Mouse (Mus musculus): ENCODE data around the gene BC067074.
"Not testable (repeated sequence)": the region's sequence is repeated elsewhere in the genome, so short reads cannot be mapped to it uniquely, and the experiment has no call there.

The BC067074 gene

DNA sequence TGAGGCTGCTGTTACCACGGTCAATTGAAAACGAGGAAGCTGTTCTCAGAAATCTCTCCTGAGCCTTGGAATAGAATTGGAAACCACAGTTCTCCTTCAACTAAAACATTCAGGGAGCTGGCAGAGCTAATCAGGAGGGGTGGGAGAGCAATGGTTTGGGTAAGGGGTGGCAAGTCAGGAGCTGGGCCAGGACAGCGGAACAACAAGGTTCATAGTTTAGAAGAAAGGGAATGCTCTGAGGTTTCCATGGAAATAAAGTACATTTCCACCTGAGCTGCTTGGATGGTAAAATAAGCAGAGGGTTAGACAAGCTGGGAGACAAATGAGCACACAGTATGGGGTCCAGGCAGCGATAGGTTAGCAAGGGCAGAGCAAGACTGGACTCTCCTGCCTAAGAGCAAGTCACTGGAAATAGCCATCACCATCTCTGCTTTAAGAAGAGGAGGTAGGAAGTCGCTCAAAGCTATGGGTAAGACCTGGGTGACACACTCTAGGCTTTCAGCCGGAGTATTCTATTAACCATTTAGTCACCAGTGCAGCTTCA lies 86.9 kb downstream of the BC067074 start:
- DNase-seq: no peak

DNA sequence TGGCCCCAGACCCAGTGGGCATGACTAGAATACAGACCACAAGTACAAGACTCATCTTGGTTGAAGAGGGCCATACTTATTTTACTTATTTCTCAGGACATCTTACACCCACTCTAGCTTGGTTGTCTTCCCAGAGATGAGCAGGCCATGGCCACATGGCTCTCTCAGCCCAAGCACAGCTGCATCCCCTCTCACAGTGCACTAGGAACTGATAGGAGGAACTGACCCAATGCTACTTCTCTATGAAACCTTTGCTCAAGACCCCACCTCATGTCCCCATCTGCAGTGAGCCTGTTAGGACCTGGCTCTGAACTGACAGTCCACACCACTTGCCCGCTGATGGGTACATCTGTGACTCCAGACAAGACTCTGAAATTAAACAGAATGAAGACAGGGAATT lies 88.8 kb downstream of the BC067074 start:
- no peak for DNase-seq

DNA sequence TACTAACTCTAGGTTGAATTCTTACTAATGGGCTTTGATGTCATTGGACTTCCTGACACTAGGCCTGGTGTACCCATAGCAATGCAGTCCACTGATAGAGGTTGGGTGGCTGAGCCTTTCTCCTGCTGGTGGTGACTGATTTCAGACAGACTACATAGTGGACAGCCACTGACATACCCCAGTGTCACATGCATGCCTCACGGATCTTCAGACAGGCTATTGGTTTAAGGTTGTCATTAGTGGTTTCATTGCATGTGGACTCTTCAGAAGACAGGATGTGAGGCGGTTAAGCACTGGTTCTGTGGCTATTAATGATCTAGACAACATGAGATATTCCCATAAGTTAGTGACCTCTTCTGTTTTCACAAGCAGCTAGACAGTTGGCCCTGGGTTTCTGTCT lies 89.2 kb downstream of the BC067074 start:
- DNase-seq: no peak

DNA sequence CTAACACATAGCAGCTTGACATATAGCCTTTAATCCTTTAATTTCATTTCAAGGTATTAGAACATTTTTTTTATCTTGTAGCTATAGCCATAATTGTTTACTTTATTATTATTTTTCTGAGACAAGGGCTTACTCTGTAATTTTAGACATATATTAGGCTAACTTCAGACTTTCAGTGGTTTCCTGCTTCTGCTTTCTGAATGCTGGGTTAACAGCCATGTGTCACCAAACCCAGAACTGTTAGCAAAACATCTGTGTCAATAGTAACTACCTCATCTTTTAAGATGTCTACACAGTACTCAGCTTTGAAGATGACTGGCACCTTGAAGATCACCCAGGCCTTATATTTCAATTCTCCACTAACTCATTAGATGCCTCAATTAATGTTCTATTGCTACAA lies 89.8 kb downstream of the BC067074 start:
- DNase-seq: not testable (repeated sequence)

DNA sequence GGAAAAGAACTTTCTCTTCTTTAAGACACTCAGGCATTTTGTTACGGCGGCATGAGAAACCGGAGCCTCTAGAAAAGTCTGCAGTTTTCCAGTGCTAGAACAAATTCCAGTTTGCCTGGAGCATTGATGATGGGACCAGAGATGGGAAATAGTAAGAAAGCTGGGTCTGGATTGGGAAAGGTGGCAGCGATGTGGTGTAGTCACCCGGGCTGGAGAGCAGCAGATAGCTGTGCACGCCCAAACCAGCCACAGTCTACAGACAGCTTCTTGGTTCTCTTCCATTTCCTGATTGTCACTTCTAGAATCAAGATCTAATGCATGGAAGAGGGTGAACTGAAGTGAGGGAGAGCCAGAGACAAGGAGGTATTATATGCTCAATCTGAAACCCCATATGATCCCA lies 100.4 kb downstream of the BC067074 start:
- DNase-seq: no peak

DNA sequence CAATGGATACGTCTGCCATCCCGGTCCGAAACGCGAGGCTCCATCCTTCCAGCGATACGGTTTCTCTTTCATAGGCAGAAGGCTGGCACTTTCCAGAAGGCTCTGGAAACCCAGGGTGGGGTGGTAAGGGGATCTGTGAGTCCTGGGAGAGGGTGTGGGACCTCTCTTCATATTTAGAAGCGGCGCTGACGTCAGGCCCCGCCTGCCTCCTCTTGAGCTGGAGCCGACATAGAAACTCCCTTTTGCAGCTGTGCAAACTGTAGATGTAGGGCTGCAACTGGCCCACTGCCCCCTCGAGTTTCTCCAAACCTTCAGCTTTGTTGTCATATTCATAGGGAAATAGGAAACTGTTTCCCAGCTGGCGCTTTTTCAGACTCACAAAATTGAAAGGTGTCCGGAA lies 101.6 kb downstream of the BC067074 start:
- DNase-seq: no peak

GRCm38 (mm10) chr13:113397006-113397520 lies 104.1 kb downstream of the BC067074 start:
- no peak for DNase-seq

DNA sequence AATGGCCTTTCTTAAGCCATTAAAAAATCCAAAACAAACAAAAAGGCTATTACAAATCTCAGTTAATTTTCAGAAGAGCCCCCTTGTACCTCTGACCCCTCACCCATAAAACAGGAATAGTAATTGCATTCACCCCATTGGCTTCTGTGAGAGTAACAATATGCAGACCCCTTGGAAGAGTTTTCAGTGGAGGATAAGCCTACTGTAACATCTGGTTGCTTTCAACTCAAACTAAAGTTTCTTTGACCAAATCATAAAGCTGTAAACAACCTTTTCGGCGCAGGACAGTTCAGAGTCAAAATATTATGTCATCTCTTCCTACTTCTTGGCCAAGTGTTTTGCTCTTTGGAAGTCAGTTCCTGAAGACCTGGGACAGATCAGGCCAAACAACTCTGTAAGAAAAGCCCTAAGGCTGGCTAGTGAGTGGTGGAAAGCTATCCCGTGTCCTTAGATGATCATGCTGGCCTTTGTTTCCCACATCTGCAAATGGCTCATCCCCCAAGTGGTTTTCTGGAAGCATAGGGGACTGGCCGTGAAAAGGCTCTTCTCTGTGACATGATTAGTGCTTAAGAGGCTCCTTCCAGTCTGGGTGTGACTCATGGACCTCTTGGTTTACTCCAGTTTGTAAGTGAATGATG lies 108.5 kb downstream of the BC067074 start:
- no peak for DNase-seq

GRCm38 (mm10) chr13:113403706-113404105 lies 110.7 kb downstream of the BC067074 start:
- DNase-seq: no peak

- no peak for DNase-seq
These were observed 111.2 kb downstream of the BC067074 start for GRCm38 (mm10) chr13:113404172-113404571.

- DNase-seq: no peak
These were observed 117.0 kb downstream of the BC067074 start for GRCm38 (mm10) chr13:113409941-113410340.

DNA sequence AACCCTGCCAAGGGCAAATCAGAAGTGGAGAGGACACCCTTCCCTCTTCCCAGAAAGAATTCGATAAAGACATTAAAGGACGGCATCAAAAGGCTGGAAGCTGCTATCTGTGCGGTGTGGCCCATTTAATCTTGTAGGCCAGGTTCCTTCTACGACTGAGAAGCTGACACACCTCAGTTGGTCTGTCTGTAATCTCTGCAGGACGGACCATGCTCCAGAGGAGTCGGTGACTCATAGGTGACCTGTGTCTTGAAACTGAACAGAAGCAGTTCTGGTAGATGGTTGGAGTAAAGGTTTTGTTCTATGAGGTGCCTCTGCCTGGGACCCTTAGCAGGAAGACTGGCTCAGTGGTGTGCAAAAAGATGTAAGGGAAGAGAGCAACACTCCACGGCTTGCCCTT lies 122.6 kb downstream of the BC067074 start:
- no peak for DNase-seq

DNA sequence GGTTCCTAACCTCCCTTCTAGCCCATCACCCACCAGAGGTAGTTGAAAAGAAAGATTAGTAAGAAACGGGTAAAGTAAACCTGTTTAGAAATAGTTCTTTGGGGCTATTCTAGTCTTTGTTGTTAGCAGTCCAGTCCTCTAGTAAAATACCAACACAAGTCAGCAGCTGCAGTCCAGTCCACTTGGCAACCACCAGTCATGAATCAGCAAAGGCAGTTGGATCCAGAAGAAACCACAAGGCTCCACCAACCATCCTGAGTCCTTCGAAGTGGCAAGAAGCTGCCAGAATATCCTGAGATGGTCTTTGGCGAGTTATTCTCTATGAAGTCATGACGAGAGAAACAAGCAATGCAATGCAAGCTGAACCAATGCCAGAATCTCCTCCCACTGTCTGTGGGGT lies 124.0 kb downstream of the BC067074 start:
- no peak for DNase-seq

GRCm38 (mm10) chr13:113417757-113418483 lies 125.0 kb downstream of the BC067074 start:
- DNase-seq: no peak

- DNase-seq: no peak
These were observed 125.7 kb downstream of the BC067074 start for GRCm38 (mm10) chr13:113418632-113419031.

DNA sequence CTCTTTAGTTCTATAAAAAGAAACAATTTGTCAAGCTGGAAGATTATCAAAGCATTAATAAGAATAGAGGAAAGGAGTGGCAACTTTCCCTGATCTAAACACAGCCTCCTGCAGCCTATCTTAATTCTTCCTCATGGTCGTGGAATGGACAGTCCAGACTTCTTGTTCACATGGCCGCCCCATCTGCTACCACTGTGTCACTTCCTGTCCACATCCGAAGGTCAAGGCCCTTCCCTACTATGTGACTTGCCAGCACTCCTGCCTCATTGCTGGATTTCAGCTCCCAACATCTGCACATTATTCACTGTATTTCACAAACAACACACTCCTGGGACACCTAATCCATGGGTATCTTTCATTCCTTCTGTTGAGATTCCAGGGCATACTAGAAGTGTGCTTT lies 128.5 kb downstream of the BC067074 start:
- DNase-seq: no peak

- DNase-seq: no peak
These were observed 130.9 kb downstream of the BC067074 start for GRCm38 (mm10) chr13:113423825-113424224.

DNA sequence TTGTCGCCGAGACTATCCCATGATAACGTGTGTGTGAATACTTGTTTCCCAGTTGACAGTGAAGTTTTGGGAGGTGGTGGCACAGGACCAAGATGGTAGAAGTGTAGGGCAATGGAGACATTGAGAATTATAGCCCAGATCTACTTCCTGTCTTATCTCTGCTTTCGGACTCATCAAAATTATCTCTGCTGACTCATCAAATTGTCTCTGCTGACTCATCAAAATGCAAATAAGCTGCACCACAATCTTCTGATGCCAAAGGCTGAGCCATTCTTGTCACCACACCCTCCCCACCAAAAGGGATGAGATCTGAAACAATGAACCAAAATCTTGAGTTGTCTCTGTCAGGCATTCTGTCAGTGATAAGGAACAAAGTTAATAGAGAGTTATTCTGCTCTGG lies 132.9 kb downstream of the BC067074 start:
- no peak for DNase-seq
